Mouse (Mus musculus): ENCODE measurements around the gene Mthfd1.
"Not testable (repeated sequence)": the region's sequence is repeated elsewhere in the genome, so short reads cannot be mapped to it uniquely, and the experiment has no call there.

The Mthfd1 gene

DNA sequence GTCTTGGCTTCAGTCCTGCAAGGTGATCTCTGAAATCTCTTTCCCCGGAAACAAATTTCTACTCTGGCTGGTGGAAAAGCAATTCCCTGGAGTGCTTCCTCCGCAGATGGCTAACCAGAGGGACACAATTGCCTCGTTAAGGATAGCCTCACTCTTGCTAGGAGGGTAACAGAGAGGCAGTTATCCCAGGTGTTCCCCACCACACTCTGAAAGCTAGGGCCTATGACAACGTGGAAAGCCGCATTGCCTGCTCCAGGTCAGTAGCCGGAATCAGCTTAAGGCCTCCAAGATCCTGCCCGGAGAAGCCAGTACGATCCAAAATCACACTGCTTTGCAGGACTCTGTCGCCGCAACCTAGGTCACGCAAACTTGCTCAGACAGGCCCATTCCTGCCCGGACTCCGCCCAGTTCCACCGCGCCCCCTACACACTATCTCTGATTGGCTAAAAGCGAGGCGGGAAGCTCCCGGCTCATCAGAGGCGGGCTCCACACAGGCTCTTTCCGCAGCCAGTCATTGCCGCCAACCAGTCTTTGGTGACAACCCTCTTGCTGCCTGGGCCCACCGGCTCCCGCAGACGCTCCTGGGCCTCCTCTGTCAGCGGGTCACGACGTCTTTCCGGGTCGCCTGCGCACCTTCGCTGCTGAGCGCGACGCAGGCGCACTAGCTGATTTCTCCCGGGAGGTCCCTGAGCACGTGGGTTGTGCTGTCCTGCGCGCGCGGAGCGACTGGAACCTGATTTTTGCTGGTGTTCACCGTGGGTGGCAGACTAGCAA, at the start of gene Mthfd1:
Gene Mthfd1 (plus strand): TSS at position 574 of the 774 bp plus-strand sequence.
- DNase-seq, result peak; percentile 94 to 97

DNA sequence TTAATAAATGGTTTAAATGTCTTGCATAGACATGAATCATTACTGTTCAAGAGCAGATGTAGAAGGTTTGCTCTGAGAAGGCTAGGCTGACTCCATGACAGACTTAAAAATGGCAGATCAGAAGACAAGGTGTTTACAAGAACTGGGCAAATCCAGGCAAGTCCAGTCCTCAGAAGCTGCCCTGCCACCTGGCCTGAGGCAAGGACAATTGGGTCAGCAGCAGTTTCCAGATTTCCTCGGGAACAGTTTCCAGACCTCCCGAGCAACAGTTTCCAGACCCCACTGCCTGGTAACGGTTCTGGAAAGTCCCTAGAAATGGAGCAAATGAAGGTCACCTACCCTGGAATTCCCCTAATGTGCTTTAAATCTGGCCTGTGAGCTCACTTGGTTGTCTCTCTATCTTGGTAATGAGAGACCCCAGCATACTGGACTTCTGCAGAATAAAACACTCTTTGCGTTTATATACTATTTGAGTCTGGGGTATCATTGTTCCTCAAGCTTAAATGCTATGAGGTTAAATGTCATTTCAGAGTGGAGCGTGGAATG, 45.6 kb upstream of the Mthfd1 start:
- DNase-seq, result no peak

DNA sequence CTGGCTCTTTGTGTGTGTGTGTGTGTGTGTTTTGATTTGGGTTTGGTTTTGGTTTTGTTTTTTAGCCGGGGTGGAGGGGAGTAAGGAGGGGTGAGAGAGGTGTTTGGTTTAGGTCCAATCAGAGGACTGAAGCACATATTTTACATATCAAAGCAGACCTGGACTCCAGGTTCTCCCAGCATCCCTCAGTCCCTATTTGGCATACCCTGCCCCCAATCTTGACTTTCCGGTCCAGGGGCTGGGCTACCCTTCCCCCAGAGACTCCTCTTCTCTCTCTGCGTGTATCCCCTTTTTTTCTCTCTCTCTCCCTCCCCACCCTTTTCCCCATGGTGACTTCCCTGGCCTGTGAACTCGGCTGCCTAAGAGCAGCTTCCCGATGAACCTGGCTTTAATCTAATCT, 40.0 kb upstream of the Mthfd1 start:
- DNase-seq, result no peak

DNA sequence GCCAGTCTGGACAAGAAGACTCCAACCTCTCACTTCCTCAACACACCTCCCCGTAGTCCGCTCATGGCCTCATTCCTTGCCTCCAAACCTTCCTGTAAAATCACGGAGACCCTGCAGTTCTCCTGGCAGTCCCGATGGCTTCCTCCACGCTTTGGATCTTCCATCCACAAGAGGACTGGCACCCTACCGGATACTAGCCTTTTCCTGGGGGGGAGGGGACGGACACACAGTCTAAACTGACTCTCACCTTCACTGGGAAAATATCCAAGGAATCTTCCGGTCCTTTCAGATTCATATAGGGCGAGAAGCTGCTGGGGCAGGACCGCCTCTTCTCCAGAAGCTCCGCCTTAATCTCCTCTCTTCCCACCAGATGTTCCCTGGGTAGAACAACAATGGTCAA, 38.4 kb upstream of the Mthfd1 start:
- no peak for DNase-seq

DNA sequence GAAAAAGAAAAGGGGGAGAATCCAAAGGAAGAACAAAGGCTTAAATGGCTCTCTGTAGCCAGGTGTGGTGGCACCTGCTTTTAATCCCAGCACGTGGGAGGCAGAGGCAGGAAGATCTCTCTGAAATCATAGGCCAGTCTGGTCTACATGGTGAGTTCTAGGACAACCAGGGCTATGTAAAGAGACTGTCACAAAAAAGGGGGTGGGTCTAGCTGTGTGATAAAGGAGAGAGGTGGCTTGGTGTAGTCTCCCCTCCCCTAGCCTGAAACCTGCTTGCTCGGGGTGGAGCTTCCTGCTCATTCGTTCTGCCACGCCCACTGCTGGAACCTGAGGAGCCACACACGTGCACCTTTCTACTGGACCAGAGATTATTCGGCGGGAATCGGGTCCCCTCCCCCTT, 33.0 kb upstream of the Mthfd1 start:
- not testable (repeated sequence) for DNase-seq

DNA sequence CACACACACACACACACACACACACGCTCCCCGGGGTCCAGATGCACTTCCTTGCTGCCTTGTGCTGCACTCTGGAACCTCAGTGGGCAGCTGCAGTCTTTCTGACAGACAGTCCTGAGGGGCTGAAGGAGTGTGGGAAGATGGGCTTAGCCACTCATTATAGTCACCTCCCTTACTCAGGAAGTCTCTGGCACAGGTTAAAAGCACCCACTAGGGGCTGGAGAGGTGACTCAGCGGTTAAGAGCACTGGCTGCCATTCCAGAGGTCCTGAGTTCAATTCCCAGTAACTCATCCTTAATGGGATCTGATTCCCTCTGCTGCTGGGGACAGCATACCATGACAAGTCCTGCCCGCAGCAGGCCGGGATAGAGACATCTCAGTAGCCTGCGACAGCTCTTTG, 24.5 kb upstream of the Mthfd1 start:
- DNase-seq, result no peak

DNA sequence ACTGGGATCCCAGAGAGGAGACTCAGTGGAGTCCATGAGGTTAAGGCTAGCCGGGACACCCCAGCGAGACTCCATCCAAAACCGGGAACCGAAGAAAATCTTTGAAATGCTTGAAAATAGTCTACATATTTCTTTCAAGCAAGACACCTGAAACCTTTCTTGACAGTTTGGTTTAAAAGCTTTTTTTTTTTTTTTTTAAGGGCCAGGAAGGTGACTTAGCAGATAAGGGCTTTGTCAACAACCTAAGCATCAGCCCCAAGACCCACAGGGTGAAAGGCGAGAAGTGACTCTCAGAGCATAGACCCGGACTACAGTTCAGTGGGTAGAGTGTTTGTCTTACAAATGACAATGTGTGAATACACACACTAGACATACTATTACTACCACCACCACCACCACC, 19.8 kb upstream of the Mthfd1 start:
- DNase-seq, result no peak

DNA sequence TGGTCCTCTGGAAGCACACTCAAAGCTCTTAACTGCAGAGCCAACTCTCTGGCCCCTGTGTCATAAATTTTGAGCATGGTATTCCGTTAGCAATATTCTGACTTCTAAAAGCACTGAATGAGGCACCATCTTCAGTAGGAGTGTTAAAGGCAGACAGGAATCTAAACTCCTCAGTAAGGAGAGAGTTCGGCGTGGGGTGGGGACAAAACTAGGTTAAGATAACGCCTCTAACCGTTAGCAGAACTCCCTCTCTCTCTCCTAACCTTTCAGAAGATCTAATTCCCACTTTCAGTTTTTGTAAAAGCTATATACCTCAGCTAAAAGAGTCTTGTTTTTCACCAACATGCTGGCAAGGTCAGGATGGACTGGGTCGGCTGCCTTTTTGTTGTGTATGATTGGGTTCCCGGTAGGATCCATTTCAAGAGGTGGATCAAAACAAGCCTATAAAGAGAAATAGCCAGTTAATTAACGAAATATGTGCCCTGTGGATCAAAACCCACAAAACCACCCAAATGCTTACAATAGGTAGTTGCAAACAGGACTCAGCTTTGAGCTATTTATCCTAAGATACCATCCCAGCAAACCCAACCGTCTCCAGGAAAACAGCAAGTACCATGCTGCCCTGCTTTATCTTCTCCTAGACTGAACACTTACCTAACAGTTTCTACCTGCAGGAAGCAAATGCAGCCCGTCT, 15.8 kb upstream of the Mthfd1 start:
- DNase-seq, result no peak

DNA sequence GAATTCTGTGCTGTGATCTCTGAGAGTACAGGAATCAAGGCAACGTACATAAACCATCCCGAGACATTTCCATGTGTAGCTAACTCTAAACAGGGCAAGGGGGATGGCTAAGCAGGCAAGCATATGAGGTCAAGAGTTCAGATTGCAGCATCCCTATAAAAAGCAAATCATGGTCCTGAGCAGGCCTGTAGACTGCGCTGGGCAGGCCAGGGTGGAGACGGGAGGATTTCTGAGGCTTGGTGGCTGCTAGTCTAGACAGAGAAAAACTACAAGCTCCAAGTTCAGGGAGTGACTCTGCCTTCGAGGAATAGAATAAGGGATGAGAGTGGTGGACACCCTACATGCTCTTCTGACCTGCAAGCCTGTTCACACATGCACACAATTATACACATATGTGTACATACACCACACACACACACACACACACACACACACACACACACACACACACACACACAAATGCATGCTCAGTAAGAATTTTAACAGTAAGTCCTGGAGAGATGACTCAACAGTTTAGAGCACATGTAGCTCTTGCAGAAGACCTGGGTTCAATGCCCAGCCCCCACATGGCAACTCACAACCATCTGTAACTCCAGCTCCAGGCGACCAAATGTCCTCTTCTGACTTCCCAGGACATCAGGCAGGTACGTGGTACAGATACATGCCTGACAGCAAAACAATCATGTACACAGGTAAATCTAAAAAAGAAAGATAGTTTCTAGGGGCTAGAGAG, 15.1 kb upstream of the Mthfd1 start:
- DNase-seq, result no peak

DNA sequence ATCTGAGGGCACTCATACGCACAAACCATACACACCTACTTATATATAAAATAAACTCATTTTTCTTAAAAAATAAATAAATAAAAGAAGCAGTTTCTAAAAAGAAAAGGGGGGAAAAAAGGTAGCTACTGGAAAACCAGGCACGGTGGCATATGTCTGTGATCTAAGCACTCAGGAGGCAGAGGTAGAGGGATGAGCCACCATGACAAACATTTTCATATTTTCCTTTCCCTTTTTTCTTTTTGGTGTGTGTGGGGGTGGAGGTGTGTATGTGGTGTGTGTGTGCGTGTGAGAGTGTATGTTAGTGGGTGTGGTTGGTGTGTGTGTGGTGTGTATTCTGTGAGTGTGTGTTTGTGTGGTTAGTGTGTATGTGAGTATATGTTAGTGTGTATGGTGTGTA, 14.4 kb upstream of the Mthfd1 start:
- DNase-seq, result no peak

DNA sequence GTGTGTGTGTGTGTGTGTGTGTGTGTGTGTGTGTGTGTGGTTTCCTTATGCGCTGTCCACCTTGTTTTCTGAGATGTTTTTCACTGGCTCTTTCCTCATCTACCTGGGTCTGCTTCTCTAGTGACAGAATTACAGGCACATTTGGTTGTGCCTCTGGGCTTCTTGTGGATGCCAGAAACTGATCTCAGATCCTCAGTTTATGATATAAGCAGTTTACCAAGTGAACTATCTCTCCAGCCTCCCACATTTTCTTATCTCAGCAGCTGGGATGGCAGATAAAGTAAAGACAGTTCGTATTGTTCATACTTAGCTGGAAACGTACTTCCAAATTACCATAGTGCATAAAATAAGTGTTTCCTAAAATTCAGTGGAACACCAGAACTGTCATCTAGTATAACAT, 14.0 kb upstream of the Mthfd1 start:
- no peak for DNase-seq

DNA sequence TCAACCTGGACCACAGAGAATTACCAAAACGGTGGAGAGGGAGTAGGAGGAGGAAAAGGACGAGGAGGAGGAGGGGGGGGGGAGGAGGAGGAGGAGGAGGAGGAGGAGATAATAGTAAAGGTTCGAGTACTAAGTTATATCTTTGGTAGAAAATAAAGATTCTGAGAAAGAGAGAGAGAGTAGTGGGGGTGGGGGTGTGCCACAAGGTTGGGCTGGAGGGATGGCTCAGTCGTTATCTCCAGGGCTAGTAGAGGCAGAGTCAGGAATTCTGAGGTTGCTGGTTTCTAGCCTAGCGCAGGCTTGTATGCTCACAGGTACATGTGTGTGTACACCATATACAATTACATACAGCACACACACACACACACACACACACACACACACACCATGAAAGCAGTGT, 13.3 kb upstream of the Mthfd1 start:
- DNase-seq, result no peak

DNA sequence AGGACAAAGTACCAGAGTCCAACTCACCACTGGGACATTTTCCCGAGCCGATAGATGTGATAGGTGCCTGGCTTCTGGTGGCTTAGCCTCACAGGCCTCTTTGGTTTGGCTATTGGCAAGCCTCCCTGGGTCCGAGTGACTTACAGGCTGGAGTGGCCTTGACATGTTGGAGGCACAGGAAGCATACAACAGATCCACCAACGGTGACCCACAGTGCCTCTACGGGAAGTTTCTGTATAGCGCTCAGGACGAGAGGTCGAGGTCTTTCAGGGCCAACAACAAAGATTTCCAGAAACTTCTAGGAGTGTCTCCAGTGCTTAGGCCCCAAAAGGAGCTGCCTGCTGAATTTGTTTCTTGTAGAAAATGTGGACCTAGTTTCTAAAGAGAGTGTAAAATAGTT, 10.1 kb upstream of the Mthfd1 start:
- no peak for DNase-seq

DNA sequence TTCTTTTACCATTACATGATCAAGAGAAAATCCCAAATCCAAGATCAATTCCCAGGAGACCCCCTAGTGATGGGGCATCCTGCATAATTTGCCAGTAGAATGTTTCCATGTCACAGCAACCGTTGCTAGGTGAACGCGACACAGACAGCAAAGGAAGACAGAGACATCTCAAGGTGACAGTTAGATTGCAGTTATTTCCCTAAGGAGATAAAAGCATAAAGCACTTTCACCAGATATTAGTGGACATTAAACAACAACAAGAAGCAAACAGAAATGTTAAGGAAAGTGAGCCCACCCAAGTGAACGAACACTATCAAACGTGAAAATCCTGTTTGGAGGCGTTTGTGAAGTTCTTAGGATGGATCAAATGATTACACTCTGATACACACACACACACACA, 8.5 kb upstream of the Mthfd1 start, which contains the start of gene Tex21:
Gene Tex21 (minus strand): TSS at position 101 of the 400 bp plus-strand sequence.
- DNase-seq, result no peak

DNA sequence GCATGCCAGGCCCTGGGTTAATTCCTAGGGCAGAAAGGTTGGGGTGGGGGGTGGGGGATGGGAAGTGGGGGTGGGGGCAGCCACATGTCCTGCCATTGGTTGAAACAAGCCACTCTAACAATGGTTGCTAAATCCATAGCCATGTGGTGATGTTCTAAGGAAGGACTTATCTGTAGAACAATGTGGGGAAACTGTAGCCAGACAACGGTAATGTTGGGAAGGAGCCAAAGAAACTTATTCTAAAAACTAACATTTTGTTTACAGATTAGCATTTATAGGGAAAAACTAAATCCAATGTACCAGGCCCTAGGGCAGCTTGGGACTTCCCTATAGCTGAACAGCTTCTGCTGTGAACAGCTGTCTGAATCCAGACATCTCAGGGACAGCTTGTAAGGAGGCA, 2.0 kb upstream of the Mthfd1 start:
- no peak for DNase-seq

DNA sequence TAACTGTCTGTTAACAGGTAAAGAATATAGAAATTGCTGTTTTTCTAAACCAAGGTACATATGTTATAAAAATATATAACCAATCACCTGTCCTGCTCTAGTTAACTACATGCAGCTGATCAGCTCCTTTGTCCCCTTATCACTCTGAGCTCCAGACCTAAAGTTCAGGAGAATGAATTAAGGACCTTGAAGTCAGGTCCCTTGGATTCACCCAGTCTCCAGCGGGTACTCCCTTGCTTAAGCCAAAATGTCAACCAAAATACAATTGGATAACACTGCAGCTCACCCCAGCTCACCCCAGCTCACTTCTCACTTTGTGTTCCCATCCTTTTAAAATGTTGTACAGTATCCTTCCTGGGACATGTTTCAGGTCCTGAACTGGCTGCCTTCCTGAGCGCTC, 1.5 kb upstream of the Mthfd1 start:
- no peak for DNase-seq

DNA sequence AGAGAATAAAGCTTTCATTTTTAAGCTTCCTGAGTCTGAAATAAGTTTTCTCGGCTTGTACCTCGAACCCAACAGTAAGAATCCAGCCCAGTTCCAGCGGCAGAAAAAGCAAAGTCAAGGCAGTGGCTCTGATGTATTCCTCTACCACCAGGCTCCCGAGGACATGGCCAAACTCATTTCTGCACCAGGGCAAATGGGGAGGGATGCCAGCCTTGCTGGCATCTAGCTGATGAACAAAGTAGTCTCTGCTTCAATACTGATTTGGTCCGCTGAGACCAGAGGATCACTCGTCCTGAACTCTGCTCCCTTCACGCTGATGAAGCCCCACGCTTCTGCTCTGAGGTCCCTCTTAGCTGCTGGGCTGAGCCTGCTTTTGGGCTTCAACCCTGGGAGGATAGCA, 1.1 kb upstream of the Mthfd1 start:
- DNase-seq, result no peak

DNA sequence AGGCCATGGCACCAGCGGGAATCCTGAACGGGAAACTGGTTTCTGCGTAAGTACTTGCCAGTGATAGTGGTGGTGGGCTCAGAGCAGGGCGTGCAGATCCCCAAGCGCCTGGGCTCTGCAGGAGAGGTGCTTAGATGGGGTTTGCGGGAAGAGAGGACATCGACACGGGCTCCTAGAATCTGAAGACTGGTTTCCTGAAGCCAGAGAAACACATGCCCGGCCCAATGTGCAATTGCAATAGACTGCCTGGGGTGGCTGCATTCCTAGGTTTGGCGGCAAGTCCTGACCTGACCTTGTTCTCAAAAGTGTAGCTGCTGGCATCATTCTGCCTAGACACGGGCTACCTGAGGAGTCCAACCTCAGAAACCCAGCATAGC, 389 bp downstream of the Mthfd1 start:
- DNase-seq, result peak in 1 of 2 experiments; percentile 36

DNA sequence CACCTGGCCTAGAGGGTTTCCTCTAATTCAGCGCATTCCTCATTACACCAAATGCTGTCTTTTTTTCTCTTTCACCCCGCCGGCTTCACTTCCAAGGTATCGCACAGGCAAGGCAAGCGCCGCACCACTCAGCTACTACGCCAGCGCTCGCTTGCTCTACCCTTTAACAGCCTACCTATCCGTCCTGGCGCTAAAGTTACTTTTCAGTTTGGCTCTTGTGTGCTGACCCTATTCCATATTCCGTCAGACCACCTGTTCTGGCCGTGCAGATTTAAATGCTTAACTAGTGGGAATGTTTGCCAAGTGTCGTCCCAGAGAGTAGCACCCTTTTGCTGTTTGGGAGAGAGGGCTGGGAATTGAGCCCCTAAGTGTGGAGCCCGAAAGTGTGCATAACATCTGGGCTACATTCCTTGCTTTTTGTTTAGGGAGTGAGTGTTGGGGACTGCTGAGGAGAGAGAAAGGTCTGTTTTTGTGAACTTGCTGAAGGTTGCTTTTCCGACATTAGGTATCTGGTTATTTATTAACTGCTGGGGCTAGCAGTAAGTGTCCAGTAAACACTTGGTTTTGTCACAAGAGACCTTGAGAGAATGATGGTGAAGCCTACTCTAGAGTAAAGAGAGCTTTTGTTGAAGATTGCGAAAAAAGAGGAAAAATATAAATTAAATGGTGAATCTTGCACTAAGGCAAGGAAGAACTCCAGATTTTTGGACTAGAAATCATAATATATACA, 1.2 kb downstream of the Mthfd1 start:
- DNase-seq, result peak in 1 of 2 experiments; percentile 20

DNA sequence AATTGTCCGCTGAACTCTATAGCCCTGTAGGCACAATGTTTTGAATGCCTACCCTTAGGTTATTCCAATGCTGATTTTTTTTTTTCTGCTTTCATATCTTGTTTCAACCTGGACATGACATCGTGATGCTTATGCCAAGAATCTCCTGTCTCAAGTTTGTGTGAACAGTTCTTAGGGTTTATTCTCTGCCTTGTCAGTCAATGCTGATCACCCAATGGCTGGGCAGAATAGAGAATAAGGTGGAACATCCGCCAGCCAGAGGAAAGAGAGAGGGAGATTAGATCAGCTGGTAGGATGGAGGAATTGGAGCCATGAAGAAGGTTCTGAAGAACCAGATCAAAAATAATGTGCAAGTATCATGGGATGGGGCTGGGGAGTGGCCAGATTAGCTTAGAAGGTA, 5.6 kb downstream of the Mthfd1 start:
- no peak for DNase-seq

DNA sequence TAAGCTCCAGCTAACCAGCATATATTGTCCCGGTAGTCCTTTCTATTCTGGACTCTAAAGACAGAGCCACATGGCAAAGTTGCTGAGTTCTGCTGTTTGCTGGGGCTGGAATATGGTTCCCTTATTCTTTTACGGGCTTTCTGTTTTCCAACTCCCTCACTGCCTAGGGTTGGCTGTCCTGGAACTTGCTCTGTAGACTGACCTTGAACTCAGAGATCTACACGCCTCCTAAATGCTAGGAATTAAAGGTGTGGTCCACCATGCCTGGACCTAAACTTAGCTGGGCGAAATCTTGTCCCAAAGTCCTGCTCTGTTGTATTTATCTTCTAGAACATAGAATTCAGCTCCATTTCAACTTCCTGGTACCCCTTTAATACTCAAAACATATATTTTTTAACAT, 6.5 kb downstream of the Mthfd1 start:
- no peak for DNase-seq

DNA sequence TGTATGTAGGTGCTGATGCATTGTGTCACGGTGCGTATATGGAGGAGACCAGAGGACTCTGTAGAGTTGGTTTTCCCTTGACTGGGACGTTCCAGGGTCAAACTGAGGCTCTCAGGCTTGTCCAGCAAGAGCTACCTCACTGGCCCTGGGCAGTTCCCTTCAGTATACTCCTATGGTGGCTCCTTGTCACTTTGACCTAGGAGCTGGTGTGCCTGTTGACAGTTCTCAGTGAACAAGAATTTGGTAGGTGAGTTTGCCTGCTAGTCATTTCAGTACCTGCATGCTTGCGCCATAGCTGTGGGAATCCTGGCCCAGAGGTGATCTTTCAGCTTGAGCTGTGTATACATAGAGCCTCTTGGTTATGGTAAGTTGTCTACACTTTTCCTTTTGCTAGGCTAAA, 7.8 kb downstream of the Mthfd1 start:
- no peak for DNase-seq

DNA sequence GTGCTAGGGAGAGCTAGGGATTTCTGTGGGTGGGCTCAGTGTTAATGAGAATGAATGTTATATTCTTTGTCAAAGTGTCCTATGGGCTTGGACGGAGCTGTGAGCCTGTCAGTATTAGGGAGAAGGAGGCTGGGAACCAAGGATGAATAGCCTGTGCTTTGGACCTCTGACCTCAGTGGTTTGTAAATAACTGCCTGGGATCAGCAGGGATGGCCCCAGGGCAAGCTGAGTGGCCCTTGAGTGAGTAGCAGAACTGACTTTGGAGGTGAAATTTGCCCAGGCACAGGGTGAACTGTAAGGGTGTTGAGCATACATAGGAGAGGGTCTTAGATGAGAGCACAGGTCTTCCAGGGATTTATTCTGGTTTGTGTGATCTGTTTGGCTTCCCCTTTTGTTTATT, 8.8 kb downstream of the Mthfd1 start:
- no peak for DNase-seq
